Mouse (Mus musculus): ENCODE data around the gene Apobec3.
A peak's percentile ranks its signal among the peaks of the same experiment; 100 is the strongest.

The Apobec3 gene

GRCm38 (mm10) chr15:79891436-79892212 lies at the start of gene Apobec3:
Apobec3 (plus strand) TSS chr15:79891659.
- ATAC-seq (ENCODE audit: low TSS enrichment), result peak; percentile 41; the same call in 1 of the 2 replicates

- ATAC-seq (ENCODE audit: low TSS enrichment), result no peak
Measured at GRCm38 (mm10) chr15:79842985-79843384, 48.5 kb upstream of the Apobec3 start.

- ATAC-seq (ENCODE audit: low TSS enrichment), result no peak
Measured at GRCm38 (mm10) chr15:79845986-79846385, 45.5 kb upstream of the Apobec3 start.

- peak; percentile 67; the same call in 1 of the 2 replicates for ATAC-seq (ENCODE audit: low TSS enrichment)
Measured at GRCm38 (mm10) chr15:79847100-79847499, 44.4 kb upstream of the Apobec3 start.

GRCm38 (mm10) chr15:79850143-79850542 lies 41.3 kb upstream of the Apobec3 start:
- ATAC-seq (ENCODE audit: low TSS enrichment), result no peak

GRCm38 (mm10) chr15:79858979-79859378 lies 32.5 kb upstream of the Apobec3 start:
- ATAC-seq (ENCODE audit: low TSS enrichment), result no peak

GRCm38 (mm10) chr15:79859821-79860220 lies 31.6 kb upstream of the Apobec3 start:
- ATAC-seq (ENCODE audit: low TSS enrichment), result no peak

- no peak for ATAC-seq (ENCODE audit: low TSS enrichment)
Measured at GRCm38 (mm10) chr15:79867260-79868002, 24.0 kb upstream of the Apobec3 start.

- no peak for ATAC-seq (ENCODE audit: low TSS enrichment)
Measured at GRCm38 (mm10) chr15:79873545-79873944, 17.9 kb upstream of the Apobec3 start.

GRCm38 (mm10) chr15:79873995-79874394 lies 17.5 kb upstream of the Apobec3 start:
- ATAC-seq (ENCODE audit: low TSS enrichment), result no peak

GRCm38 (mm10) chr15:79875261-79875995 lies 16.0 kb upstream of the Apobec3 start:
- ATAC-seq (ENCODE audit: low TSS enrichment), result no peak

- ATAC-seq (ENCODE audit: low TSS enrichment), result no peak
Measured at GRCm38 (mm10) chr15:79878725-79879136, 12.7 kb upstream of the Apobec3 start.

GRCm38 (mm10) chr15:79879319-79879718 lies 12.1 kb upstream of the Apobec3 start:
- ATAC-seq (ENCODE audit: low TSS enrichment), result peak; percentile 38; the same call in 1 of the 2 replicates

- ATAC-seq (ENCODE audit: low TSS enrichment), result no peak
Measured at GRCm38 (mm10) chr15:79880477-79880876, 11.0 kb upstream of the Apobec3 start.

- peak; percentile 79 for ATAC-seq (ENCODE audit: low TSS enrichment)
Measured at GRCm38 (mm10) chr15:79882623-79883267, 8.7 kb upstream of the Apobec3 start.

- ATAC-seq (ENCODE audit: low TSS enrichment), result peak; percentile 84
Measured at GRCm38 (mm10) chr15:79883352-79883822, 8.1 kb upstream of the Apobec3 start.

GRCm38 (mm10) chr15:79884820-79885219 lies 6.6 kb upstream of the Apobec3 start:
- ATAC-seq (ENCODE audit: low TSS enrichment), result no peak

GRCm38 (mm10) chr15:79892213-79892541 lies 718 bp downstream of the Apobec3 start:
- peak; percentile 47; the same call in 1 of the 2 replicates for ATAC-seq (ENCODE audit: low TSS enrichment)

- no peak for ATAC-seq (ENCODE audit: low TSS enrichment)
Measured at GRCm38 (mm10) chr15:79892995-79893823, 1.8 kb downstream of the Apobec3 start.

- ATAC-seq (ENCODE audit: low TSS enrichment), result no peak
Measured at GRCm38 (mm10) chr15:79893824-79894123, 2.3 kb downstream of the Apobec3 start.

- no peak for ATAC-seq (ENCODE audit: low TSS enrichment)
Measured at GRCm38 (mm10) chr15:79894343-79894742, 2.9 kb downstream of the Apobec3 start.

Data from frontal cortex, adult (tissue).